Mouse (Mus musculus) forebrain, embryonic 15.5 days (tissue): ENCODE measurements around the gene A930004D18Rik. TPM values are rescaled to one million over a fixed set of nuclear protein-coding genes. Genes with fewer than 3 reads are reported as not detected.

ENCODE experiments used
- ATAC-seq: fragments of 200-750 bp; cut with Nextera tagmentation; replicated peaks from 2 replicates; pipeline ENCODE4 v1.8.0; 2017; ENCODE audit warnings: mild to moderate bottlenecking, moderate TSS enrichment, moderate library complexity
- H3K27ac ChIP-seq: fragments of 300-500 bp; sonication (generic); replicated peaks from 2 replicates; pipeline ENCODE4 v1.5.1; 2015; ENCODE audit warnings: mild to moderate bottlenecking, inconsistent platforms
- H3K27me3 ChIP-seq: fragments of 300-500 bp; sonication (generic); 2 replicates; pipeline ENCODE4 v1.6.1; 2015; ENCODE audit warnings: inconsistent platforms
- H3K36me3 ChIP-seq: fragments of 300-500 bp; sonication (generic); 2 replicates; pipeline ENCODE4 v1.6.1; 2015; ENCODE audit warnings: mild to moderate bottlenecking, inconsistent platforms
- H3K4me1 ChIP-seq: fragments of 300-500 bp; sonication (generic); 2 replicates; pipeline ENCODE4 v1.6.1; 2015; ENCODE audit warnings: inconsistent platforms
- H3K4me2 ChIP-seq: fragments of 300-500 bp; sonication (generic); replicated peaks from 2 replicates; pipeline ENCODE4 v1.6.1; 2015; ENCODE audit warnings: mild to moderate bottlenecking, inconsistent platforms
- H3K4me3 ChIP-seq: fragments of 300-500 bp; sonication (generic); 2 replicates; pipeline ENCODE4 v1.5.1; 2015; ENCODE audit warnings: mild to moderate bottlenecking, inconsistent platforms
- H3K9ac ChIP-seq: fragments of 300-500 bp; sonication (generic); replicated peaks from 2 replicates; pipeline ENCODE4 v1.6.1; 2015; ENCODE audit warnings: mild to moderate bottlenecking, inconsistent platforms
- H3K9me3 ChIP-seq: fragments of 300-500 bp; sonication (generic); 2 replicates; pipeline ENCODE4 v1.6.1; 2016; ENCODE audit warnings: inconsistent platforms
- WGBS: fragments of 180-500 bp; shearing (Covaris S2); methylation state at CpG from one replicate; pipeline ENCODE4 v1.1.7; 2015; ENCODE audit warnings: mixed read lengths; 5-methylcytosine and 5-hydroxymethylcytosine counted together
- polyA plus RNA-seq: library from polyadenylated mRNA; unstranded; fragments of >200 nt; fragmentation: Nextera tagmentation; extraction: Ambion mirVana; gene quantifications from 2 replicates; pipeline ENCODE4 v1.2.1, GENCODE M21; 2015

A930004D18Rik gene
- polyA plus RNA-seq, 1 experiment from 2014 or later = 14.7 TPM

DNA sequence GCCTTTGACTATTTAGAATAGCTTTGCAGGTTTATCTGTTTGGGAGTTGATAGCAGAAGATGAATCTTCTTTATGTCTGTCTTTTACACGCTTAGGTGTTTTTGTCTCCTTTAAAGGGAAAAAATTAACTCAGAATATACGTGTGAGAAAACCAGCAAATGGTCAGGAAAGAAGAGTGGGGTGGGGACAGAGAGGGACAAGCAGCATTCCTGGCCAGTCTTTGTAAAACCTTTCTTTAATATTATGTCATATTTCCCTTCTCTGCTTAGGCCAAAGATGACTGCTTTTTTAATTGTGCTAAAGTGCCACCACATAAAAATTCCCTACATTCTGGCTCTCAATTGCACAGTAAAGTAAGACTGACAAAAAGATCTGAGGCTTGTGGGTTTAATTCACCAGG is 21.5 kb upstream of the A930004D18Rik start:
- Histone ChIP-seq H3K27me3 (no peaks in the 10 kb centered on the region), H3K4me1 (peaks cover 35% of the 10 kb centered on the region), H3K9ac (no peak overlapping the region), H3K4me2 (peak overlapping the region; percentile 80; the same call in 1 of the 2 replicates), H3K9me3 (no peaks in the 10 kb centered on the region), H3K36me3 (no peaks in the 10 kb centered on the region), H3K27ac (no peak overlapping the region), H3K4me3 (no peak overlapping the region)
- 29% methylated on average over 2 of the region's 2 CpGs for WGBS
- no peak for ATAC-seq

DNA sequence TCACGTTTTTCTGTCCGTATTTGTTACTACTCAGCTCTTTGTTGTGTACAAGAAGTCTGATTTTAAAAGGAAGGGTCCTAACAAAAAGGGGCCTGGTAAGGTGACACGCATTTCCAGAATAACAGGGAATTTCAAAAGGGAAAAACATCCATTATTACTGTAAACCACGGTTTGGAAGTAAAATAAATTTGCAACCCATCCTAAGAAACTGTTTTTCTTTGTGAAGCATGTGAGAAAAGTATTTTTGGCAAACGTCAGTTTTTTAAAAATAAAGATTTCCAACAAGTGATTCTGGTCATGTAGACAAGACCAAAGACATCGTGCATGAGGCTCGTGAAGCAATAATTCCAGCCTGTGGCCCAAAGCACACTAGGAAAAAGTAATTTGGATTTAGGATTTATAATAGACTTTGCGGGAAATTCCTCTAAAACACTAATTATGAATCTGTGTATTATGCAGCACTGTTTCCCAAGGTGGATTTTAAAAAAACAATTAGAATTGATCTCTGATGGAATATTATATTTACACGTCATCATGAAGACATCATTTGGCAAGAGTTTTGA is 20.7 kb upstream of the A930004D18Rik start:
- no peaks in the 10 kb centered on the region for H3K9me3 ChIP-seq
- peak overlapping the region; percentile 80 for H3K4me2 ChIP-seq
- peak overlapping the region; percentile 79 for H3K4me3 ChIP-seq
- H3K27ac ChIP-seq = peak overlapping the region; percentile 98
- WGBS = 8% methylated on average over 9 of the region's 9 CpGs
- no peak for ATAC-seq
- H3K27me3 ChIP-seq = no peaks in the 10 kb centered on the region
- H3K36me3 ChIP-seq = no peaks in the 10 kb centered on the region
- peaks cover 41% of the 10 kb centered on the region for H3K4me1 ChIP-seq
- H3K9ac ChIP-seq = peak overlapping the region; percentile 65

GRCm38 (mm10) chr2:18057336-18058145 is 20.0 kb upstream of the A930004D18Rik start:
- no peak for ATAC-seq
- H3K4me2 ChIP-seq = peak overlapping the region; percentile 80
- under 1% methylated on average over 48 of the region's 48 CpGs for WGBS

DNA sequence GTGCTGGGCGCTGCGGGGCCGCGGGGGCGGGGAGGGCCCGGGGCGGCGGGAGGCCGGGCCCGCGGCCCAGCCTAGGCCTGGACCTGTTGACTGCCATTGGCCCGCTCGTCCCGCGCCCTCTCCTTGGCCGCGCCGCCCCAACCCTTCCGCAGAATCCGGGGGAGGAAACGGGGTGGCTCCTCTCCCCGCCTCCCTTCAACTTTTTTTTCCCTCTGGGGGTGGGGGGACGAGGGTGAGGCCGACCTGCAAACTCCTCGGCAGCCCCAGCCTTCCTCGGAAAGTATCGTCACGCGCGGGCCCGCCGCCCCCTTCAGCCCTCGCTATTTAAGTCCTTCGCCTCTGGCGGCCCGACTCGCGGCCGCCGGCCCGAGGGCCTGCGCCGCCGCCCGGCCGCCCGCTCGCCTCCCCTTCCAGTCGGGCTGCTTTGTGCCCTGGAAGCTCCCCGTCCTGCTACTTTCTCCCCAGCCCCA is 19.3 kb upstream of the A930004D18Rik start:
- under 1% methylated on average over 28 of the region's 50 CpGs for WGBS
- H3K9me3 ChIP-seq = no peaks in the 10 kb centered on the region
- peaks cover 45% of the 10 kb centered on the region for H3K4me1 ChIP-seq
- H3K36me3 ChIP-seq = no peaks in the 10 kb centered on the region
- H3K9ac ChIP-seq = peak overlapping the region; percentile 65
- H3K27me3 ChIP-seq = no peaks in the 10 kb centered on the region
- peak overlapping the region; percentile 80 for H3K4me2 ChIP-seq
- H3K27ac ChIP-seq = peak overlapping the region; percentile 98
- peak overlapping the region; percentile 79 for H3K4me3 ChIP-seq
- ATAC-seq = peak; percentile 92

More at GRCm38 (mm10) chr2:18057336-18058145, 20.0 kb upstream of the A930004D18Rik start:
- peaks cover 42% of the 10 kb centered on the region for H3K4me1 ChIP-seq
- peak overlapping the region; percentile 98 for H3K27ac ChIP-seq
- no peaks in the 10 kb centered on the region for H3K36me3 ChIP-seq
- peak overlapping the region; percentile 79 for H3K4me3 ChIP-seq
- no peaks in the 10 kb centered on the region for H3K9me3 ChIP-seq
- peak overlapping the region; percentile 65 for H3K9ac ChIP-seq
- no peaks in the 10 kb centered on the region for H3K27me3 ChIP-seq

DNA sequence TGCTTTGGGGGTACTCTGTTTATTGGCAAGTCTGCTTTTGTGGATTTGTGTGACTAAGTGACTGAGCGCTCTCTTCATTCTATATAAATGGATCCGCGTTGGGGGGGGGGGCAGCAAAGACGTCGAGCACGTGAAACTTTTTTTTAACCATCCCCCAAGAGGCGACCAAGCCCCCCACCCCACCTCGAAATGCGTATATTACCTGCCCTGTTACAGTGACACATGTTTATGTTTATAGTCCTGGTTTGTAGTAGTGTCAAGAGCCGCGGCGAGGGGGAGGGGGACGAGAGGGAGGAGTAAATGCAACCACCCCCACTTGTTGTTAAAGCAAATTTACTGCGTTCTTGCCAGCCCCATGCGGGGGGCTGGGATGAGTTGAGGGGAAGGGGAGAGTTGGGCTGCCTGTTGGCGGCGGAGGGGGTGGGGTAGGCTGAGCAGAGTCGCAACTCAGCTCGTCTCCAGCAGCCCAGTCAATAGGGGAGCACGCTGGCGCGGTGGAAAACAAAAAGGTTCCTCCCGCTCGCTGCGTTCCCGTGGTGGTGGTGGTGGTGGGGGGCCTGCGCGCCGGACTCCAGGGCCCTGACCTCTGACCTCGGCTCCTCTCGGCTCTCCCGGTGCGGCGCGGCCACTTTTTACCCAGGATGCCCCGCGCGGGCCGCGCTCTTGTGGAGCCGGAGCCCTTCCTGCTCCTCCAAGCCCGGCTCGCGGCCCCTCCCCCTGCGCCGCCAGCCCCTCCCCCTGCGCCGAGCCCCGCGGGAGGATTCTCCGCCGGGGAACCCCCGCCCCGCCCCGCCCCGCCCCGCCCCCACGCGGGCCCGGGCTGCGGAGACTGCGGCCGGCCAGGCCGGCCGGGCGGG is 18.6 kb upstream of the A930004D18Rik start:
- Histone ChIP-seq H3K27me3 (no peaks in the 10 kb centered on the region), H3K4me2 (peak overlapping the region; percentile 80), H3K27ac (peak overlapping the region; percentile 98), H3K9me3 (no peaks in the 10 kb centered on the region), H3K36me3 (no peaks in the 10 kb centered on the region), H3K9ac (peak overlapping the region; percentile 65), H3K4me3 (peak overlapping the region; percentile 79), H3K4me1 (peaks cover 52% of the 10 kb centered on the region)
- peak; percentile 89 for ATAC-seq
- under 1% methylated on average over 42 of the region's 66 CpGs for WGBS

- Histone ChIP-seq H3K4me3 (peak within 1 kb of the TSS; percentile 79), H3K27ac (peak within 1 kb of the TSS; percentile 98), H3K9me3 (no peaks in the 10 kb centered on the region), H3K9ac (peak within 1 kb of the TSS; percentile 65), H3K4me2 (peak within 1 kb of the TSS; percentile 80), H3K4me1 (peaks cover 59% of the 10 kb centered on the region), H3K27me3 (no peaks in the 10 kb centered on the region), H3K36me3 (no peaks in the 10 kb centered on the region)
- no peak for ATAC-seq
- 4% methylated on average over 20 of the region's 20 CpGs for WGBS
Measured at GRCm38 (mm10) chr2:18055016-18055928, 17.7 kb upstream of the A930004D18Rik start, which contains the start of gene Mllt10. TSS of gene Mllt10 (plus strand) at chr2:18055237.

DNA sequence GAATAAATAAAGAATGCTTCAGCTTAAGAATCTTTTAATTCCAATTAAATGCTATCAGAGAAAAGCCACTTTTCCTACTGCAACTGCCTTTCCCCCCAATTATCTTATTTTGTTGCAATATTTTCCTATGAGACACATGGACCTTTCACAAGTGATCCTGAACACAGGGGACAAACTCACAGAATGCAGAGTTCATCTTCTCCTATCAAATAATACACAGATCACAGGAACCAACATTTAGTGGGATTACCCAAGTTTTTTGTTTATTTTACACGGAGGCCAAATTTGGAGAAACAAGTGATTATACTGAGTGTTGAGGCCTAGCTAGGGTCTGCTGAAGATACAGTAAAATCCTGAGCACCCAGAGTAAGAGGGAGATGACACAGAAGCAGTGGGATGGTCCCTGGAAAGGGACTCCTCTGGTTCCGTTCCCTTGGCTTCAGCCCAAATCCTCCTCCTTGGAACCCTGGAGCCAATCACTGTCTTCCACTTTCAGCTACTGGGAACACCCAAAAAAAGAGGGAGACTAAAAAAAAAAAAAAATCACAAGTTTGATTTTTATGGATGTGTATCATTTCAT is 16.5 kb upstream of the A930004D18Rik start:
- Histone ChIP-seq H3K4me2 (peak overlapping the region; percentile 80; the same call in 1 of the 2 replicates), H3K27ac (peak overlapping the region; percentile 98), H3K4me3 (no peak overlapping the region), H3K9me3 (no peaks in the 10 kb centered on the region), H3K27me3 (no peaks in the 10 kb centered on the region), H3K4me1 (peaks cover 69% of the 10 kb centered on the region), H3K9ac (0 out of 2 replicates have a peak overlapping the region, but pooled peaks have one; percentile 2), H3K36me3 (no peaks in the 10 kb centered on the region)
- 15% methylated on average over 2 of the region's 2 CpGs for WGBS
- no peak for ATAC-seq

- H3K9me3 ChIP-seq = no peaks in the 10 kb centered on the region
- WGBS = 23% methylated on average over 1 of the region's 1 CpGs
- H3K4me2 ChIP-seq = no peak overlapping the region
- H3K27ac ChIP-seq = peak overlapping the region; percentile 98
- no peaks in the 10 kb centered on the region for H3K27me3 ChIP-seq
- H3K4me1 ChIP-seq = peaks cover 63% of the 10 kb centered on the region
- no peaks in the 10 kb centered on the region for H3K36me3 ChIP-seq
- no peak overlapping the region for H3K4me3 ChIP-seq
- ATAC-seq = no peak
- H3K9ac ChIP-seq = 0 out of 2 replicates have a peak overlapping the region, but pooled peaks have one; percentile 2
Measured at GRCm38 (mm10) chr2:18053243-18053950, 15.9 kb upstream of the A930004D18Rik start.

DNA sequence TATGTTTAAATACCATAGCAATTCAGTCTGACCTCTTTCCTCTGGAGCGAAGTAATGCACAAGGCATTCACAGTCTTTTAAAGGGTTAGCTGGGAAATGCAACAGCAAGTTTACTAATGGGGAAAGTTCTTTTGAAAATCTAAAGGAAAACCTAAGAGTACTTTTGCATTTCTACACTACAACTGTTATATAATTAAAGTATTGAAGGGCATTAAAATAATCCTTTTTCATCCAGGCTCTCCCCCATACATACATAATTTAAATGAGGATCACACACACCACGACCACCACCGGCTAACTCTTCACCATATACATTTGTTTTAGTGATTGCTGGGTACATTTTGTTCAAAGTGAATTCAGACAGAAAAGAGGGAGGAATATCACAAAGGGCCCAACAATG is 15.0 kb upstream of the A930004D18Rik start:
- Histone ChIP-seq H3K36me3 (no peaks in the 10 kb centered on the region), H3K27ac (no peak overlapping the region), H3K4me2 (no peak overlapping the region), H3K9me3 (no peaks in the 10 kb centered on the region), H3K27me3 (no peaks in the 10 kb centered on the region), H3K4me1 (peaks cover 57% of the 10 kb centered on the region), H3K9ac (no peak overlapping the region), H3K4me3 (no peak overlapping the region)
- 31% methylated on average over 3 of the region's 3 CpGs for WGBS
- ATAC-seq = no peak

DNA sequence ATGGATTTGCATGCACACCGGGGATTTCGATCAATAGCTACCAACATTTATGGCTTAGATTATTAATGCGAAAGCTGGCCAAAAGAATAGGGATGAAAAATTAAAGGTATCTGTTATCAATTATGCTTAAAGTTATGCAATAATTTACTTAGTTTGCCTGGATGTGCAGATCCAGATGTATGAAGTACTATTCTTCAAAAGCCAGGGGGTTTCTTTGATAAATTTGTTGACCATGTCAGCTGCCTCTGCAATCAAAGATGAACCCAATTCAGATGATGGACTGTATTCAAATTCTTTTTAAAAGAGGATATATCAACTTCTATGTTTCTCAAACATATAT is 14.3 kb upstream of the A930004D18Rik start:
- Histone ChIP-seq H3K4me2 (peak overlapping the region; percentile 60), H3K36me3 (no peaks in the 10 kb centered on the region), H3K9ac (no peak overlapping the region), H3K27me3 (no peaks in the 10 kb centered on the region), H3K9me3 (no peaks in the 10 kb centered on the region), H3K27ac (peak overlapping the region; percentile 99), H3K4me3 (no peak overlapping the region), H3K4me1 (peaks cover 57% of the 10 kb centered on the region)
- ATAC-seq = no peak
- 20% methylated on average over 3 of the region's 3 CpGs for WGBS
